ENCODE assay signal across 8 mouse cellular contexts in genomic region chr2:112493539-112494260, GRCm38 (mm10). TPM values are rescaled to one million over a fixed set of nuclear protein-coding genes. Genes with fewer than 3 reads are reported as not detected.
DNase-seq lines count a peak whose midpoint lies in the region; ATAC-seq and TF ChIP-seq lines count a peak whose summit lies in the region.

No protein-coding gene starts in this region.

- TF ChIP-seq CTCF in spleen, adult 2 months (IDR thresholded peaks at IDR 0.05; ENCODE audit: extremely low read depth, insufficient read depth, insufficient read length, insufficient replicate concordance): no peak

- peak overlapping the region; percentile 99 for H3K9ac ChIP-seq in limb, embryonic 11.5 days (ENCODE audit: low read length)
- peak overlapping the region; percentile 97 for H3K9ac ChIP-seq in stomach, embryonic 14.5 days (replicated peaks; ENCODE audit: low read depth, low read length)

- H3K27me3 ChIP-seq in spleen, adult 2 months (ENCODE audit: control insufficient read depth, insufficient read depth, low read length): no peaks in the 10 kb centered on the region
- no peaks in the 10 kb centered on the region for H3K27me3 ChIP-seq in limb, embryonic 11.5 days (ENCODE audit: control insufficient read depth, insufficient read depth, low read length)
- no peaks in the 10 kb centered on the region for H3K27me3 ChIP-seq in stomach, embryonic 14.5 days (ENCODE audit: control insufficient read depth, insufficient read depth, low read length)

- H3K36me3 ChIP-seq in spleen, adult 2 months (ENCODE audit: control insufficient read depth, insufficient read depth, low read length): no peaks in the 10 kb centered on the region; the same call in 1 of the 2 replicates
- H3K36me3 ChIP-seq in limb, embryonic 11.5 days (ENCODE audit: control insufficient read depth, insufficient read depth, low read length): no peaks in the 10 kb centered on the region
- no peaks in the 10 kb centered on the region for H3K36me3 ChIP-seq in stomach, embryonic 14.5 days (ENCODE audit: control insufficient read depth, insufficient read depth, low read length)

- no peak for ATAC-seq in limb, embryonic 11.5 days (ENCODE audit: insufficient number of reproducible peaks, low FRiP score, low TSS enrichment, low read depth)
- no peak for ATAC-seq in stomach, embryonic 14.5 days (ENCODE audit: insufficient number of reproducible peaks, insufficient read depth, low FRiP score, low read depth)

- DNase-seq in adrenal gland, postnatal 10 days: peak; percentile 14
- DNase-seq in adrenal gland, adult (ENCODE audit: inconsistent age in 2 of 2, low spot score in 1 of 2): no peak
- DNase-seq in spleen, adult 2 months (ENCODE audit: low read depth in 1 of 2, low spot score in 2 of 2): no peak
- no peak for DNase-seq in spleen, postnatal 14 days (ENCODE audit: low spot score in 2 of 2)
- no peak for DNase-seq in limb, embryonic 11.5 days (ENCODE audit: low spot score)
- DNase-seq in right cerebral cortex, adult 18-20 months: no peak
- no peak for DNase-seq in adrenal gland, adult 8-10 months

- peak overlapping the region; percentile 60 for H3K4me2 ChIP-seq in limb, embryonic 11.5 days (ENCODE audit: low read depth, severe bottlenecking)
- H3K4me2 ChIP-seq in stomach, embryonic 14.5 days (replicated peaks; ENCODE audit: low read depth, low read length): peak overlapping the region; percentile 70

- 40% methylated on average over 11 of the region's 11 CpGs for WGBS in spleen, adult 2 months
- WGBS in limb, embryonic 11.5 days: 43% methylated on average over 11 of the region's 11 CpGs
- 40% methylated on average over 11 of the region's 11 CpGs for WGBS in stomach, embryonic 14.5 days

- H3K4me1 ChIP-seq in spleen, adult 2 months (ENCODE audit: control insufficient read depth, insufficient read depth, insufficient read length): peaks cover 2% of the 10 kb centered on the region; the same call in 1 of the 2 replicates
- no peaks in the 10 kb centered on the region; the same call in 1 of the 2 replicates for H3K4me1 ChIP-seq in limb, embryonic 11.5 days (ENCODE audit: control insufficient read depth, insufficient read depth, low read length)
- H3K4me1 ChIP-seq in stomach, embryonic 14.5 days (ENCODE audit: control insufficient read depth, insufficient read depth, low read length): 0 out of 2 replicates have a peak, but pooled peaks cover 3% of the 10 kb centered on the region

- peak overlapping the region; percentile 59; the same call in 1 of the 2 replicates for H3K27ac ChIP-seq in spleen, adult 2 months (ENCODE audit: insufficient read depth, low read length)
- H3K27ac ChIP-seq in limb, embryonic 11.5 days (replicated peaks; ENCODE audit: low read depth, low read length): peak overlapping the region; percentile 97
- peak overlapping the region; percentile 99 for H3K27ac ChIP-seq in stomach, embryonic 14.5 days (ENCODE audit: low read length)

- H3K9me3 ChIP-seq in limb, embryonic 11.5 days (ENCODE audit: control insufficient read depth, low read length): no peaks in the 10 kb centered on the region
- no peaks in the 10 kb centered on the region for H3K9me3 ChIP-seq in stomach, embryonic 14.5 days (ENCODE audit: control insufficient read depth, low read depth, low read length)

- H3K4me3 ChIP-seq in spleen, adult 2 months (ENCODE audit: extremely low read depth, insufficient read depth, insufficient read length): peak overlapping the region; percentile 75
- H3K4me3 ChIP-seq in limb, embryonic 11.5 days (ENCODE audit: low read depth, low read length): peak overlapping the region; percentile 52
- peak overlapping the region; percentile 58 for H3K4me3 ChIP-seq in stomach, embryonic 14.5 days (ENCODE audit: low read depth, low read length)

- no peak for TF ChIP-seq POLR2A in spleen, adult 2 months (IDR thresholded peaks at IDR 0.05; ENCODE audit: low read depth, low read length)

RNA-seq across cellular contexts. Expression of gene Aven, which starts 0.9 kb away (rescaled TPM):
- total RNA-seq in adrenal gland, postnatal 10 days (2021): 10 to 100 TPM; 12.2 to 15.1 TPM
- 2.7 and 4.2 TPM in 2 replicates for polyA plus RNA-seq in spleen, adult 2 months (2012; rRNA removed)
- 8.7 and 8.8 TPM in 2 replicates for polyA plus RNA-seq in limb, embryonic 11.5 days (2014; fragmentation: Nextera tagmentation; extraction: Ambion mirVana)
- 7.1 and 8.0 TPM in 2 replicates for polyA plus RNA-seq in stomach, embryonic 14.5 days (2014; fragmentation: Nextera tagmentation; extraction: Ambion mirVana)
- 10 to 100 TPM in 3 of 4 experiments, 1 to 10 TPM in 1; 8.8 to 16.3 (median 13.1) TPM for total RNA-seq in adrenal gland, adult 8-10 months (2022)

RNA-seq across cellular contexts. Expression of gene Chrm5, which starts 13.1 kb away (rescaled TPM):
- not detected for total RNA-seq in adrenal gland, postnatal 10 days (2021)
- polyA plus RNA-seq in spleen, adult 2 months (2012; rRNA removed): not detected in 2 replicates
- 0.12 TPM in 1 of 2 replicates, not detected in the other for polyA plus RNA-seq in limb, embryonic 11.5 days (2014; fragmentation: Nextera tagmentation; extraction: Ambion mirVana)
- polyA plus RNA-seq in stomach, embryonic 14.5 days (2014; fragmentation: Nextera tagmentation; extraction: Ambion mirVana): 0.36 TPM in 1 of 2 replicates, not detected in the other
- not detected for total RNA-seq in adrenal gland, adult 8-10 months (2022)

RNA-seq across cellular contexts. Expression of gene Emc7, which starts 38.9 kb away (rescaled TPM):
- 10 to 100 TPM; 23.8 to 27.3 TPM for total RNA-seq in adrenal gland, postnatal 10 days (2021)
- 2.5 and 2.9 TPM in 2 replicates for polyA plus RNA-seq in spleen, adult 2 months (2012; rRNA removed)
- 9.4 and 10.2 TPM in 2 replicates for polyA plus RNA-seq in limb, embryonic 11.5 days (2014; fragmentation: Nextera tagmentation; extraction: Ambion mirVana)
- polyA plus RNA-seq in stomach, embryonic 14.5 days (2014; fragmentation: Nextera tagmentation; extraction: Ambion mirVana): 17.5 and 19.4 TPM in 2 replicates
- 10 to 100 TPM; 33.3 to 36.7 (median 34.6) TPM for total RNA-seq in adrenal gland, adult 8-10 months (2022)
